36 mouse cellular contexts compared by ENCODE assay signal in genomic region chr1:170305002-170305401, GRCm38 (mm10). TPM values are rescaled to one million over a fixed set of nuclear protein-coding genes. Genes with fewer than 3 reads are reported as not detected.
"Had no signal": no experiment of that assay in that cellular context is flagged by ENCODE, and none has a peak within 500 bp of the region (broad histone marks: within the 10 kb centered on the region; RNA-seq: fewer than 3 reads in every experiment).

No protein-coding gene starts in this region.

- H3K9ac ChIP-seq: heart, embryonic 13.5 days; heart, embryonic 15.5 days; hindbrain, embryonic 12.5 days; hindbrain, embryonic 14.5 days; intestine, embryonic 15.5 days; kidney, embryonic 15.5 days; limb, embryonic 12.5 days; liver, embryonic 13.5 days; liver, embryonic 15.5 days had no signal

- H3K27me3 ChIP-seq: heart, embryonic 13.5 days; heart, embryonic 15.5 days; hindbrain, embryonic 12.5 days; intestine, embryonic 15.5 days; kidney, embryonic 15.5 days; limb, embryonic 12.5 days; liver, embryonic 13.5 days; liver, embryonic 15.5 days had no signal

- H3K4me1 ChIP-seq: heart, embryonic 15.5 days; hindbrain, embryonic 12.5 days; intestine, embryonic 15.5 days; kidney, embryonic 15.5 days; limb, embryonic 10.5 days; limb, embryonic 12.5 days; liver, embryonic 13.5 days; liver, embryonic 15.5 days had no signal

- H3K9me3 ChIP-seq: heart, embryonic 13.5 days; heart, embryonic 15.5 days; hindbrain, embryonic 10.5 days; hindbrain, embryonic 12.5 days; intestine, embryonic 15.5 days; kidney, embryonic 15.5 days; limb, embryonic 10.5 days; limb, embryonic 12.5 days; liver, embryonic 13.5 days; liver, embryonic 15.5 days had no signal

- ATAC-seq: hindbrain, embryonic 16.5 days; inflammation-experienced regulatory T-cells, adult 6 months; intestine, embryonic 15.5 days; intestine, postnatal 0 days had no signal

- H3K27ac ChIP-seq: heart, adult 2 months; heart, embryonic 13.5 days; heart, embryonic 15.5 days; hindbrain, embryonic 10.5 days; hindbrain, embryonic 12.5 days; hindbrain, embryonic 14.5 days; intestine, embryonic 15.5 days; kidney, embryonic 15.5 days; kidney, postnatal 0 days; left cerebral cortex, adult 2 months; limb, embryonic 10.5 days; limb, embryonic 12.5 days; liver, embryonic 13.5 days; liver, embryonic 15.5 days had no signal

- H3K4me3 ChIP-seq: heart, adult 2 months; heart, embryonic 13.5 days; heart, embryonic 15.5 days; hindbrain, embryonic 10.5 days; hindbrain, embryonic 12.5 days; intestine, embryonic 15.5 days; kidney, embryonic 15.5 days; left cerebral cortex, adult 2 months; limb, embryonic 10.5 days; limb, embryonic 12.5 days; liver, embryonic 13.5 days; liver, embryonic 15.5 days had no signal

- DNase-seq: gastrocnemius, postnatal 14 days; gastrocnemius, postnatal 36 days; heart, adult 2 months; heart, postnatal 14 days; heart, postnatal 4 days; kidney, adult 2 months; kidney, adult 9 months; kidney, postnatal 14 days; kidney, postnatal 36 days; liver; liver, embryonic 13.5 days had no signal

- H3K36me3 ChIP-seq: heart, embryonic 15.5 days; hindbrain, embryonic 10.5 days; hindbrain, embryonic 12.5 days; intestine, embryonic 15.5 days; limb, embryonic 10.5 days; limb, embryonic 12.5 days; liver, embryonic 13.5 days; liver, embryonic 15.5 days had no signal

- H3K4me2 ChIP-seq: heart, embryonic 11.5 days; heart, embryonic 13.5 days; heart, embryonic 15.5 days; hindbrain, embryonic 12.5 days; hindbrain, embryonic 14.5 days; intestine, embryonic 15.5 days; kidney, embryonic 15.5 days; limb, embryonic 12.5 days; liver, embryonic 11.5 days; liver, embryonic 13.5 days; liver, embryonic 15.5 days had no signal

RNA-seq across cellular contexts. Expression of gene Gm7694, which starts 1.1 kb away (rescaled TPM):
- polyA plus RNA-seq: inflammation-experienced regulatory T-cells, adult 6 months had no signal

RNA-seq across cellular contexts. Expression of gene Spata46, which starts 3.6 kb away (rescaled TPM):
- total RNA-seq: gastrocnemius, adult 18-20 months; gastrocnemius, adult 8-10 months; gastrocnemius, postnatal 14 days; gastrocnemius, postnatal 36 days; heart, adult 2 months; heart, postnatal 14 days; heart, postnatal 4 days; layer of hippocampus, adult 18-20 months; layer of hippocampus, postnatal 10 days; layer of hippocampus, postnatal 25 days; left cerebral cortex, adult 2 months; left cerebral cortex, postnatal 14 days; left cerebral cortex, postnatal 36 days had no signal
- polyA plus RNA-seq: inflammation-experienced regulatory T-cells, adult 6 months; large intestine, adult 2 months had no signal

RNA-seq across cellular contexts. Expression of gene Sh2d1b1, which starts 27.9 kb away (rescaled TPM):
- total RNA-seq: gastrocnemius, adult 18-20 months; gastrocnemius, adult 8-10 months; gastrocnemius, postnatal 14 days; gastrocnemius, postnatal 36 days; layer of hippocampus, adult 18-20 months; layer of hippocampus, postnatal 10 days; layer of hippocampus, postnatal 25 days; left cerebral cortex, adult 2 months; left cerebral cortex, postnatal 14 days; left cerebral cortex, postnatal 36 days had no signal
- polyA plus RNA-seq: heart, embryonic 13.5 days; hindbrain, embryonic 10.5 days; hindbrain, embryonic 12.5 days; hindbrain, embryonic 14.5 days; hindbrain, embryonic 16.5 days; inflammation-experienced regulatory T-cells, adult 6 months; limb, embryonic 10.5 days; limb, embryonic 12.5 days; liver, embryonic 11.5 days had no signal
